Mouse (Mus musculus) lung, postnatal 0 days (tissue): ENCODE data around the gene Skint7.

Experiments
- CTCF ChIP-seq: IDR thresholded peaks from 2 replicates; pipeline ENCODE4 v1.5.1; 2016; ENCODE audit warnings: antibody characterized with exemption, mild to moderate bottlenecking
- EP300 ChIP-seq: IDR thresholded peaks from 2 replicates; pipeline ENCODE4 v1.6.1; 2016; ENCODE audit warnings: antibody characterized with exemption, mild to moderate bottlenecking, control low read depth

GRCm38 (mm10) chr4:111972623-111973022, at the start of gene Skint7:
- TF ChIP-seq CTCF (no peak), EP300 (no peak)
